Mouse (Mus musculus) adrenal gland (tissue): ENCODE measurements around the gene Olfr371.

ENCODE experiments used
- intact Hi-C: fragments of 180-260 bp; cut with DNase I; formaldehyde crosslinking; loops from one replicate; pipeline ENCODE4 v1.15.1; 2025
- long read RNA-seq, 2 experiments: library from polyadenylated mRNA; unstranded; transcript quantifications; one replicate each; pipeline ENCODE4 v2.0.0; 2020; ENCODE audit warnings: borderline replicate concordance in 1 of 2; ENCODE audit not compliant: insufficient replicate concordance in 1 of 2

The Olfr371 gene
- long read RNA-seq, experiment 1 = 0 reads
- long read RNA-seq, experiment 2 = 0 reads

DNA sequence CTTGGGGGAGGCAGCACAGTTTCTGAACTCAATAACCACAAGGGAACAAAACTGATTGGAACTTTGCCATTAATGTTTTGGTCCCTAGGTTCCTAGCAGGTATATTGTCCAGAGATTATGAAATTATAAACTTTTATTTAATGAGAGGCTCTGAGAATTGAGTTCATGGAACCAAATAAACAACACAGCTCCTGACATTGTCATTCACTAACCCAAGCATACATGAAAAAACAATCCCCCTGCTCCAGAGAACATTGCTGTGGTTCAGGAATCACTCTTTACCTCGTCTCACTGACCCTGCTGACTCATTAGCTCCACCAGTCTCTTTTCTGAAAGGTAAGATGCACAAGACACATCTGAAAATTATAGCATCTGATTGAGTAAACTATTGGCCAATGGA is at the start of gene Olfr371:
TSS of gene Olfr371 (plus strand) at position 301 of the 400 bp plus-strand sequence.
- intact Hi-C loops = no loop called here

DNA sequence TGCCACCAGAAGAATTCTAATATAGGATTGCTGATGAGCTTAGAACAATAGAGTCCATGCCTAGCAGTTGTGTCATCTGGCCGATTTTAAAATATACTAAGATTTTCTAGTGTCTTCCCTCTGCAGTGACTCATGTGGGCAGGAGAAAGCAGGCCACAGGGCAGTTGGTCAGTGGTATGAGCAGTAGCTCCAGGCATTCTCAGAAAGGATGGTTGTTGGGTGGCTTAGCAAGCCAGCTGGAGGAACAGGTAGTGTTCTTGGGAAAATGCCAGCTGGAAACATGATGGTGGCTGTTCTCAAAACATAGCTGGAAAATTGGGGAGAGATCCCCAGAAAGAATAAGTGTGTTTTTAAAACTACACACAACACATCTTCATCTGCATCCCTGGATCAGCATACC is 33.4 kb upstream of the Olfr371 start:
- intact Hi-C loops = no loop called here

DNA sequence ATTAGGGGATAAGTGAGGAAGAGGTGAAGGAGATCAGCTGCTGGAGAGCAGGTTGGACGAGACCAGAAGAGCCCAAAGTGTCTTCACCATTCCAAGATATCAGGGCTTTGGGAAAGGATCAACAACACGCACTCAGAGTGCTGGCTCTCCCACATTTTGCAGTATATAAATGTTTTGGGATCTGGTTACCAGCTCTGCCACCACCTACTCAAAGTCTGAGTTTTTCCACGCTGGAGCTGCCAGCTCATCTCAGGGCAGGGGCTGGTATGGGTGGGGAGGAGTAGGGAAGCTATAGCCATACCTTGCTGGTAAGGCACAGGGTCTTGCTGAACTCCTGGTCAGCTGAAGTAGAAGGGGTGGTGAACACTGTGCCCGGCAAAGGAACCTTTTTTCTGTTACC is 5.6 kb upstream of the Olfr371 start:
- intact Hi-C loops = no loop called here

DNA sequence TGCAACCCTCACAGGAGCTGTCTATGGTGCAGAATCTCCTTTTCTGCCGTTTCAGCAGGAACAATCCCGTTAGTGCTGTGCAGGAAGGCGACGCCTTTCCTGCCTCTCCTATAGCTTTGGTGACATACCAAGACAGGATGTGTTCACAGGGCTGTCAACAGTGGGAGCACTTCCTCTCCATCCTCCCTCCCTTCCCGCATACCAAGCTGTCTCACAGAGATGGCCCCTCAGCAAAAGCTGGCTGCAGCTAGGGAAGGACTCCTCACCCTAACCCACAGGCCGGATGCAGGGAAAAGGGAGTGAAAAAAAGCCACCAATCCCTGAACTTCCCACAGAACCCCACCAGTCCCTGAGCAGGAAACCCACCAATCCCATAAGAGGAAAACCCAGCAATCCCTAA is 4.8 kb upstream of the Olfr371 start:
- intact Hi-C loops = no loop called here

DNA sequence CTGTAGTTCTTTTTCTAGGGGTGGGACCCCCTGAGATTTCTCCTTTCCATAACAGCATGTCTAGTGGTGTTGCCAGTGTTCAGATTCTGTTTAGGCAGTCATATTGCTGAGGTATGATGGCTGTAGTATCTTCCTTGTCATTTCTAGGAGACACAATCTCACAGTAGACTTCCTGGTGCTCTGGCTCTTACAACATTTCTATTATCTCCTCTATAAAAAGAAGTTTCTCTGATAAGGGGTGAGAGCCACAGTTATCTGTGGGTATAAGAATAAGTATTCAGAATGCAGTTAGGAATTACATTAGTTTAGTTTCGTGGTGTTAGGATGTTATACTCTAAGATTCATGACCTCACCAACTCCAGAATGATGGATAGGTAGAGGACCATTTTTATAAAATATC is 1.5 kb downstream of the Olfr371 start:
- intact Hi-C loops = no loop called here
